ENCODE assay signal across 2 mouse cellular contexts in the genomic region with DNA sequence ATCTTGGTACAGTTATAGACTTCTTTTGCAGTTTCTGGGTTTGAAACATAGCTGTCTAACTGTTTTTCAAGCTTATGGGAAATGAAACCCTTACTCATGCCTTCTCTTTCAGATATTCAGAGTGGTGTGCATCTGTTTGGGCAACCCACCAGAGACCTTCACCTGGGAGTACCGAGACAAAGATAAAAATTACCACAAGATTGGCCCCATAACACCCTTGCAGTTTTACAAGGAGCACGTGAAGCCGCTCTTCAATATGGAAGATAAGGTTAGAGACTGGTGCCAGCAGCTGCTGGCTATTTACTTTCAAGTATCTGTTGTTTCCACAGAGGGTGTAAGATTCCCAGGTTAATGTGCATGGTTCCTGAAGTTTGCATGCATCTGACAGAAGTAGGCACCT.
TF ChIP-seq lines count a peak whose summit lies in the region.

No protein-coding gene starts in this region.

TF ChIP-seq in CH12.LX, 34 proteins besides CTCF, POLR2A, EP300 and RAD21:
- TF ChIP-seq MAZ (IDR thresholded peaks at IDR 0.05; ENCODE audit: low read depth, low read length) (no peak), USF2 (conservative IDR thresholded peaks at IDR 0.05; ENCODE audit: low read depth, low read length) (no peak), MAX (IDR thresholded peaks at IDR 0.05; ENCODE audit: low read length) (no peak), BHLHE40 (IDR thresholded peaks at IDR 0.05; ENCODE audit: low read depth, low read length) (0 out of 2 replicates have a peak, but pooled peaks have one; percentile 6), IRF4 (IDR thresholded peaks at IDR 0.05; ENCODE audit: low read depth, low read length) (no peak)
TF ChIP-seq in CH12.LX: peak in this region for 1.

TF ChIP-seq in MEL, 35 proteins besides CTCF, POLR2A, EP300 and RAD21:
- TF ChIP-seq USF2 (IDR thresholded peaks at IDR 0.05; ENCODE audit: borderline replicate concordance in 1 of 2, insufficient read depth in 1 of 2, low read depth in 1 of 2, low read length in 2 of 2) (0 out of 4 replicates have a peak, but pooled peaks of 1 of the 2 experiments have one; percentile 10), MAFK (IDR thresholded peaks at IDR 0.05; ENCODE audit: borderline replicate concordance, low read depth, low read length) (0 out of 2 replicates have a peak, but pooled peaks have one; percentile 8), ETS1 (IDR thresholded peaks at IDR 0.05; ENCODE audit: low read depth, low read length) (peak; percentile 88), KAT2A (conservative IDR thresholded peaks at IDR 0.05; ENCODE audit: low read depth, low read length) (no peak), MAZ (IDR thresholded peaks at IDR 0.05; ENCODE audit: low read depth, low read length) (no peak), TCF12 (IDR thresholded peaks at IDR 0.05; ENCODE audit: low read depth, low read length) (peak; percentile 90), CHD1 (IDR thresholded peaks at IDR 0.05; ENCODE audit: low read depth, low read length) (no peak), RCOR1 (IDR thresholded peaks at IDR 0.05; ENCODE audit: low read depth, low read length) (peak; percentile 74), MXI1 (IDR thresholded peaks at IDR 0.05; ENCODE audit: low read depth, low read length) (peak; percentile 66; the same call in 1 of the 2 replicates), USF1 (IDR thresholded peaks at IDR 0.05; ENCODE audit: low read depth, low read length) (peak; percentile 78), TAL1 (IDR thresholded peaks at IDR 0.05; ENCODE audit: low read length) (no peak), BHLHE40 (IDR thresholded peaks at IDR 0.05; ENCODE audit: borderline replicate concordance, low read depth, low read length) (peak; percentile 98)
